Mouse (Mus musculus) lung, postnatal 0 days (tissue): ENCODE measurements around the gene Phgdh.

Experiments
- CTCF ChIP-seq: IDR thresholded peaks from 2 replicates; pipeline ENCODE4 v1.5.1; 2016; ENCODE audit warnings: antibody characterized with exemption, mild to moderate bottlenecking
- EP300 ChIP-seq: IDR thresholded peaks from 2 replicates; pipeline ENCODE4 v1.6.1; 2016; ENCODE audit warnings: antibody characterized with exemption, mild to moderate bottlenecking, control low read depth

DNA sequence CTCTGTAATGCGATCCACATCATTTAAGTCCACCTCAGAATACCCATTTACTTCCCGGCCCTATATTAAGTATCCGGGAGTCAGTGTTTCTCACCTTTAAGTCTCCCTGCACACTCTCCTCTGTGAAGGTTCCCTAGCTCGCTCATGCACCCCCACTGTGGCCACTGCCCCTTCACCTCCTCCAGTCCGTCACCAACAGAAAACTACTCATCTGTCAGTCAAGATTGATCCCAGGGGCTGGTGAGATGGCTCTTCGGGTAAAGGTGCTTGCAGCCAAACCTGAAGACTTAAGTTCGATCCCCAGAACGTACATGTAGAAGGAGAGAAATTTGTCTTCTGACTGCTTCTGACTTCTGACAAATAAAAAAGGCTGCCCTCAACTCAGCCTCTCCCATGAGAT lies 57.4 kb downstream of the Phgdh start:
- no peak for TF ChIP-seq CTCF
- no peak for TF ChIP-seq EP300
